Mouse (Mus musculus) heart, adult 8-10 months (tissue): Measurements from ENCODE around the gene Rcvrn. TPM values are rescaled to one million over a fixed set of nuclear protein-coding genes. Genes with fewer than 3 reads are reported as not detected.

Experiments used
- DNase-seq: peaks from one replicate; pipeline ENCODE4 v3.0.0; 2022; ENCODE audit warnings: low spot score
- total RNA-seq, 4 experiments: library from RNA; stranded (reverse); gene quantifications; 2 replicates each; pipeline ENCODE4 v1.2.4; 2022

Gene Rcvrn
- total RNA-seq, 4 experiments from 2014 or later: not detected

DNA sequence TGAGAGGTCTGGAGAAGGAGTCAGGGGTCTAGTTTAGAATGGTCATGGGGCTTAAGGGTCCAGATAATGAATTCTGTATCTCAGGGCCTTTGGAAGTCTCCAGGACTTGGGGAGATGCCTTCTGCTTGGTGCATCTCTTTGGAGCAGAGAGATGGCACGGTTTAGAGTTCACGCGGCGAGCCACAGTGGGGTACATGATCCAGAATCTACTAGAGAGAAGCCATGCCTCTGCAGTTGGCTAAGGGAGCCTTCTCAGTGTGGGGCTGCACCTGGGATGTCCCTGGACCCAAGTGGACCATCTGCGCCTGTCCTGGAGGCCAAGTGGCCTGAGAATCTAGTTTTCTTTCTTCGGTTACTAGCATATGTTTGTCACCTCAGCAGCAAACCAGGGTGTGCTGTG is 25.1 kb upstream of the Rcvrn start:
- DNase-seq: no peak

DNA sequence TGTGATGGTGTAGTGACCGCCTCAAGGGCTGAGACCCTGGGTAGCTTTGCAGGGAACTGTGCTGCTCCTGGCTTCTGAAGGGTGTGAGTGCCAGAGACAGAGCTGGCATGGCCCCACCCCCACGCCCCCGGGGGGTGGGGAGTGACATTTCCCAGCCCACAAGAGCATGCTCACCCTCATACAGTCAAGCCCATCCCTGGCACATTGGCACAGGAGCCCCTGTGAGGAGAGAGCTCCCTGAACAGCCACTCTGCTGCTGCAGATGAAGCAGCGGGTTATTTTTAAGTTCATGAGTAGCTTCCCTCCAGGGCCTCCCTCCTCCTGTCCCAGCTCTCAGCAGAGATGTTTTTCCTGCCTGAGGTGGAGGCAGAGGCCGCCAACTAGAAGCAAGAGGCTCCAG is 23.0 kb upstream of the Rcvrn start:
- DNase-seq: no peak

DNA sequence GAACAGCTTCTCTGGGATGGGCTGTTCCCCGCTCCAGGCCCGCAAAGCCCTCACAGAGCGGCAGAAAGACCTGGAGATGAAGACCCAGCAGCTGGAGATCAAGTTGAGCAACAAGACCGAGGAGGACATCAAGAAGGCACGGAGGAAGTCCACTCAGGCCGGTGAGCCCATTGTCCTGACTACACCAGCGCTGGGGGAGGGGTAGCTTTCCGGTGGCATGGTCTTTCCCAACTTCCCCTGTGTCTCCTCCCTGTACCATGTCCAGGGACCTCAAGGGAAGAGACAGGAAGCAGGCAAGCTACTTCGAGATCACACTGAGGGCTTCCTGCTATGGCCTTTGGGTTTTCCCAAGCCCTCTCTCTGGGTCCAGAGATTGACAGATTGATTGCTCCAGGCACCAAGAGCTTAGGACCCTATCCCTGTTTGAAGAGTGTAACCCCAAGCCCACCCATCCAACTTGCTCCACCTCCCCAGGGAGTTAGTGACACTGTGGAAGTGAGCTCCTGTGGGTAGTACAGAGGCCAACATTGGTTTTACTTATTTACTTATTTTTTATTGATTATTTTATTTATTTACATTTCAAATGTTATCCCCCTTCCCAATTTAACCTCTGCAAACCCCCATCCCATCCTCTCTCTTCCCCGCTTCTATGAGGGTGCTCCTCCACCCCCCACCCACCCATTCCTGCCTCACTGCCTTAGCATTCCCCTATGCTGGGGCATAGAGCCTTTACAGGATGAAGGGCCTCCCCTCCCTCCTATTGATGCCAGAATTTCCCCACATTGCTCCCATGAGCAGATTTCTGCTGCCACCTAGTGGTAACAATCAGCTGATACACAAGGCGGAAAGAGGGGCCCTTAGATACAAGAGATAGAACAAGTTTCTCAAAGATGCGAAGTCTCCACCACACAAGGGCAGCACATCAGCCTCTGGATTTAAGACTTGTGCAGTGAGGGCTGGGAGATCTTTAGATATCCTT is 19.3 kb upstream of the Rcvrn start:
- peak; percentile 62 for DNase-seq

DNA sequence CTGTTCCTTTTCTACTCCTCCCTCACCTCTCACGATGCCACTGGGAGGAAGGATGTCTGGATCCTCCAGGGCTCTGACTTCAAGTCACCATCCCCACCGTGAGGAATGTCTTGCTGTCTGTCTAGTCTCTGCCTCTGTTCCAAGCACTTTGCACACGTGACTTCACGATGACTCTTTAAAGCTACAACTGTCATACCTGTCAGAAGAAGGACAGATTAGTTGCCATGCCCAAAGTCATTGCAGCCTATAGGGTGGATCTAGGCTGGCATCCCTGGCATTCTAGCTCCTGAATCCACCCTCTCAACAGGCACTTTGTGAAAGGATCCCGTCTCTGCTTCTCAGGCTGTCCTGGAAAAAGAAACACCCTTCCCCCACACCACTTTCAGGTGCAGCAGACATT is 15.8 kb upstream of the Rcvrn start:
- no peak for DNase-seq

DNA sequence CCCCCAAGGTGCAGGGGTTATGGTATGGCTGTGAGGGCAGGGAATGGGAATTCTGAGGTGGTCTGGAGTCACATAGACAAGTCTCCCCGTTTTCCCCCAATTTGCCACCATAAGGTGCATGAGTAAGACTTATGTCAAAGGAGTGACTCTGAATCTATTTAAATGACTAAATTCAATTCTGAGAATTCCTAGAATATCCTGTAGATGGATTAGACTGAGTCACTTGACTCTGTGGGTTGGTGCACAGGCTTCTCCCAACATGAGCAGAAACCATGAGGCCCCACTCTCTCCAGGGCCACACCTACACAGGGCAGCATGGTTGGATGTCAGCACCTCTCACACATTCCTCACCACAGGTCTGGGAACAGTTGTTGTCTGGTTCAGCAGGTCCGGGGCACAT is 15.2 kb upstream of the Rcvrn start:
- no peak for DNase-seq

DNA sequence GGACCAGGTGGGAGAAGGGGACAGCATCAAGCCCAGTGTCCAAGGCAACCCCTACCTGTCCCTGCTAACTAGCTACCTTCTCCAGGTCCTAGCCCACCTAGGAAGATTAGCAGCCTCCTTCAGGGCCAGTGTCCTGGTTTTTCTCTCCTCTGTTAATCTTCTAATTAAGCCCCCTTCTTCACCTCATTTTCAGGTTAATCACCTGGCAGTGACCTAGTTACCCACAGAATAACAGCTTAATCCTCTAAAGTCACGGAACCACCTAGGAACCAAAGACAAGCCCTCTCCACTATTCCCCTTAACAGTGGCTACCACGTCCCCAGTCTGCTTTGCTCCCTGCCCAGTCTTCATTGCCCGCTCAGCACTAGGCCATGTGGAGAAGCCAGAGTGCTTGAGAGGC is 13.3 kb upstream of the Rcvrn start:
- DNase-seq: no peak

DNA sequence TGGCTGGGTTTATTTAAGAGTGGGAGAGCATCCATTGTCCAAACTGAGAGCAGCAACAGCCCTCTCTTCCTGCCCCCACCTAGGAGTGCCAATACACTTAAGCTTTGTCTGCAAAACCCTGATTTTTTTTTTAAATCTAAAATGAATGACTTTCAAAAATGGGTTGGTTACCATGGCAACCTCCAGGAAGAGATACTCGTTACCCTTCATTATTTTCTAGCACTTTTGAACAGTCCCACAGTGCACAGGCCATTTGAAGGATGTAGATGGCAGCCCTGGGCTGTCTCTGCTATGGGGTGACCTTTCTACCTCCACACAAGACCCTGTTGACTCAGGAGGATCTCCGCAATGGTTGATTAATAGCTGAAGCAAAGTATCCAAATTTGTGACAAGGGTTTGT is 9.0 kb upstream of the Rcvrn start:
- DNase-seq: no peak

DNA sequence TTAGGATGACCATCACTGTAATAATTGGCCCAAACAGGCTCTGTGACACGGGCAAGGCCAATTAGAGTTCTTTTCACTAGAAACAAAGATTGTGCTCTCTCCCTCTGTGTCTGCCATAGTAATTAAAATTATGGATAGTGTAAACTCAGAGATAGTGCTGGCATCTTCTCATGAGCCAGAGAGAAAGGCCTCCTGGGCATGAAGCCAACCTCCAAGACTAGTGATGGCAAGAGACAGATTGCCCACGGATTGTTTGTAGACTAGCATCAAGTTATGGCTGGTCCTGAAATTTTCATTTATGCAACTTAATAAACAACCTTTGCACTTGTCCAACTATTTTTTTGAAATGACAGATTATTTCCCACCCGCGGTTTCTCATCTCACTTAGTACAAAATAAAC is 17.9 kb downstream of the Rcvrn start:
- DNase-seq: no peak

DNA sequence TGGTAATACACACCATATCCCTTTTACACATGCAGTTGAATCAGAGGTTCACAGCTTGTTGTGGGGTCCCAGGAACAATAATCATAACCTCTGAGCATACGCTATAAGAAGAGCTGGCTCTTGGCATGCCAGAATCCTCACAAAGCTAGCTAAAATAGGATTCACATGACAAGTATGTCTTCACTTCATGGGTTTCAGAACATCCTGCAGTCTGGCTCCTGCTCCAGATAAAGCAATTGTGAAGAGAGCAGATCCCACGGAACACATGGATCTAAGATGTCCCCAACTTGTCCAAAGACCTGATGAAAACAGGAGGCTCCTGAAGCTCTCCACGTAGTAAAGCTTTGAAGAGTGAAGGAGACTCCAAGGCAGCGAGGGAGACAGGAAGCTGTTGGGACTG is 20.3 kb downstream of the Rcvrn start:
- no peak for DNase-seq

DNA sequence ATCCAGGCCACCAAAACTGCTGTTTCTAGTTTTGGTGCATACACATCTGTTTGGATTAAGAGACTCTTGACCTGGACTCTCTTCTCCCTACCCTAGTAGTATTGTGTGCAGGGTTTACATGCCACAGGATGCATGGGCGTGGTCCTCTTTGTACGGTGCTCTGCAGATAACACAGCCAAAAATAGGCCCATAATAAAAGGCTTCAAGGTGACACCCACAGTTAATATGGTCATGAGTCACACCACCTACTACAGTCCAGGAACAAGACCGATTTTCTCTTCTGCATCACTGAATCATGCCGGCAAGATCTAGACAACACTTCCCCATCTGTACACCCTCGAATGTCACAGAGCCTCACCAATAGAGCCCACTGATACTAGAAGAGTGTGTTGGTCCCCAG is 26.4 kb downstream of the Rcvrn start:
- DNase-seq: peak; percentile 1

DNA sequence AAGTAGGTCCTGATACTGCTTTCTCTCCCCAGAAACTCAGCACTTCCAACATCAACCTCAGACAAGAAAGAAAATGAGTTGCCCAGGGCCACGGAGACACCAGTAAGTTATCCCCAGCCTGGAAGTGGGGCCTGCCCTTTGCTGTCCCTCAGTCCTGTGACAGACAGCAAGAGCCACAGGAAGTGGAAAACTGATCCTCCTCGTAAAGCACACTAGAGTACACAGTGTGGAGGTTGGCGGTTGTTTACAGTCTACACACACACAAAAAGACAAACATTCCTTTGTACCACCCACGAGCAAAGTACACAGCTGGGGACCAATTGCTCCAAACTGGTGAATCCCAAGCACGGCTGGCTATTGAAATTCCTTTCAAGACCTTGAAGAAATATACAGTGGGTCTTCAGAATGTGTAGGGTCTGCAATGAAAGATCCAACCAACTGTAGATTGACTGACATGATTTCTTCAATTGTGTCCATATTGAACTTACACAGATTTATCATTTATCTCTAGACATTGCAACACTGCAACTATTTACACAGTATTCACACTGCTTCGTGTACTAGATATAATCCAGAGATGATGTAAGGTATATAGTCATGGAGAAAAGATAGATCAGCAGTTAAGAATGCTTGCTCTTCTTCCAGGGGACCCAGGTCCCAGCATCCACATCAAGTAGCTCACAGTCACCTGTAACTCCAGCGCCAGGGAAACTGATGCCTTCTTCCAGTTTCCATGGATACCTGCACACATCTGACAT is 27.5 kb downstream of the Rcvrn start:
- no peak for DNase-seq

DNA sequence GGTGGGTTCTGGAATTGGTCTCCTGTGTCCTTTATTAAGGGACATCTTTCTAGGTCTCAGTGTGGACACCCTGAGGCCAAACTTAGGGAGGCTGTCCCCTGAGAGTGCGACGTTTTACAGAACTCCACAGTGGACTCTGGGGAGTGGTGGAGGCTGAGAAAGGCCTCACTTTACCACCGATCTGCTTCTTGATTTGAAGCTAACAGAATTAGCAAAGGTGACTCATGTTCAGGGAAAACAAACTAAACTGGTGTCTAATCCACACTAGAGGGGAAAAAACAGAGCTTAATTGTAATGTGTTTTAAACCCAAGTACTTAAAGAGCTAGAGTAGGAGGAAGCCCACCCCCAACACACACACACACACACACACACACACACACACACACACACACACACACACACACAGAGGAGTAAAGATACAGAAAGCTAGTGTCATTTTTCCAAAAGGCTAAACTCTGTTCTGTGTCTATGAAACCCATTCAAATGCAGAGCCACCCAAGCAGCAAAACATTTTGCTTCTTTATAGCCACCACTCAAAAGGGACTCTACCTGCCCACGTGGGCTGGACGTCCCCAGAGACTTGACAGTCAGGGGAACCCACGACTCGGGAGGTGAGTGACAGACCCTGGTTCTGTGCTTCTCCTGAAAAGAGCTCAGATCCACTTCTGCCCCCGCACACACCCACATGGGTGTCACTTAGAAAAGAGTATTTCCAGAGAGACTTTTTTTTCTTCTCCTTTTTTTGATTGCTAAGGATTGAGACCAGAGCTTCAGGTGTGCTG is 28.3 kb downstream of the Rcvrn start:
- no peak for DNase-seq

DNA sequence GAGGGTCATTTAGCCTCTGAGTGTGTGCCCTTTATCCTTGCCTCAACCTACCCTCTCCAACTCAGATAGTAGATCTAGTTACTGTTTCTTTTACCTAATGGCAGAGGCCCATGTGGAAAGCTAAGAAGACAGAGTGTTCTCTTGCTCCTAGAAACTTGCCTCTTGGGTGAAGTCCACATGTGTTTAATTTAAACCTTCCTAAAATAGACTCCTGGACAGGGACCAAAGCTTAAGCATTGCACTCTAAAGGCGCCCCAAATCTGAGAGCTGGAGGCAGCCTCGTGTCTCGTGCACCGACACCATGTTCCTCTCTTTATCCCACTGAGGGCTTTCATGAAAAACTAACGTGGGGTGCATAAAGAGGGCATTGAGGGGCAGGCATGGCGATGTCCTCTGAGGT is 32.0 kb downstream of the Rcvrn start:
- peak; percentile 54 for DNase-seq

DNA sequence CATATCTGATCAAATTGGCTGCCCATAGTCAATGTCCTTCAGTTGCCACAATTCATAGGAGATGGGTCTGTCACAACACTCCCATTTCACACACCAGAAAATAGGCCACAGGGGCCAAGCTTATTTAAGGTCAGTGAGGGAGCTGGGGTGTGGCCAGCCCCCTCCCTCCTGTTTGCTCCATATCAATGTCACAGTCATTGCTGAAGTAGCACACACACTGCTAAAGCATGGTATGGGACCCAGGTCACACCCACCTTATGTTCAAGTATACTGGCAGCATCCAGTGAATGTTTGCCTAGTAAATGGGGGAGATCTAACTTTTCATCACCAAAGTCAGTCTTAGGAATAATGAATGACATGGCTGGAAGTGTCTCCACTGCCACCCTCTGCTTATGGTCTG is 33.6 kb downstream of the Rcvrn start:
- DNase-seq: no peak

DNA sequence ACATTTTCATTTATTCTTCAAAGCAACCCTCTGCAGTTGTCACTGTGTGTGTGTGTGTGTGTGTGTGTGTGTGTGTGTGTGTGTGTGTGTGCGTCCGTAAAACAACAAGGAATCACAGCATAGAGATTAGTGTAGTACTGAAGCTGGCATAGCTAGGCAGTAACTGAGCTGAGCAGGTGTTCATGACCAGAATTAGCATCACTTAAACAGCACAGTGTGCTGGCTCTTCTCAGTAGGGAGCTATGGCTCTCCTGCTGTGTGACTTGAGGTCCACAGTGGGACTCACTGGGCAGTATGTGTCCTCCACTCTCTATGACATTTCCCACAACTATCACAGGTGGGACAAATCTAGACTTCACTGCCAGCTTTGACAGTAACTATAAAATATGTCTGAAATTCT is 35.9 kb downstream of the Rcvrn start:
- DNase-seq: no peak

DNA sequence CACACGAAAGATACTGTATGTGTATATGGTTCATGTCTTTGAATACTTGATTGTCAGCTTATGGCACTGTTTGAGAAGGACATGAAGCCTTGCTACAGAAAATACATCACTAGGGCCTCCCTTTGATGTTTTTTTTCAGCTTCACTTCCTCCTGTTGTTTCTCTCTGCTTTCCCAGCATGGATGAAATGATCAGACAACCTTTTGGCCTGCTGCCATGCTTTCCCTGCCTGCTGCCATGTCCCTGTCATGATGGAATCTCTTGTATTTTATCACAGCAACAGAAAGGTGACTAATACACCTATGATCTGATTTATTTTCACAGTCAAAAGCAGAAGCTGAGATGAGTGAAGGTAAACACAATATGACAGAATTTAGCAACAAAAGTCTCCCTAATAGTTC is 38.6 kb downstream of the Rcvrn start:
- DNase-seq: no peak

DNA sequence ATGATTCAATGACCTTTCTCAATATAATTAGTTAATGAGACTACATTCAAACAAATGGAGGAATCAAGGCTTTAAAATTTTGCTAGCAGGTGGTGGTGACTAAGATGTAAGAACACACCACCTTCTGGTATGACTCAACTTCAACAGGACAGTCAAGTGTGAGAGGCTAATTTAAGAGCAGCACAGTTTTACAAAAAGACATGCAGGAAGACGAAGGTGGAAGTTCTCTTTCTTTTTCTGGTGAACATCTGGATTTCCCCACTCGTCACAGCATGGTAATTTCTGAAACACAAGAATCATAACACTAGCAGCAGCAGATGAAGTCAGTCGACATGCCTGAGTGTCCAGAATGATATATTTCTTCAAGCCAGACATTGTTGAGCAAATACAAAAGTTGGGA is 39.5 kb downstream of the Rcvrn start:
- DNase-seq: no peak

DNA sequence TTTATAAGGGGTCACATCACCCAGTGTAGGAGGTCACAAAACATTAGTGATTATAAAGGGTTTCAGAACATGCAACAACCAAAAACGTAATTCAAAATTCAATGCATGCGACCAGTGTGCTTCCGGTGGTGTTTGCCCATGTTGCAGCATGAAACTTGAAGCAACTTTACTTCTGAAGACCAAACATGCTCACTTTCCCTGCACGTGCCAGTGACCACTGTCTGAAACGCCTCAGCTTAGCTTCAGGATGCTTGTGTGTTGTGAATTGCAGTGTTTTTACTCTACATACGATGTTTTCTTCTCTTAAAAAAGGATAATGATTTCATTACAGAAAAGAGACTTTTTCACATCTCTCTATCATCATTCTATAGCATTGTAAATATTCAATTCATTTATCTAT is 43.2 kb downstream of the Rcvrn start:
- no peak for DNase-seq

DNA sequence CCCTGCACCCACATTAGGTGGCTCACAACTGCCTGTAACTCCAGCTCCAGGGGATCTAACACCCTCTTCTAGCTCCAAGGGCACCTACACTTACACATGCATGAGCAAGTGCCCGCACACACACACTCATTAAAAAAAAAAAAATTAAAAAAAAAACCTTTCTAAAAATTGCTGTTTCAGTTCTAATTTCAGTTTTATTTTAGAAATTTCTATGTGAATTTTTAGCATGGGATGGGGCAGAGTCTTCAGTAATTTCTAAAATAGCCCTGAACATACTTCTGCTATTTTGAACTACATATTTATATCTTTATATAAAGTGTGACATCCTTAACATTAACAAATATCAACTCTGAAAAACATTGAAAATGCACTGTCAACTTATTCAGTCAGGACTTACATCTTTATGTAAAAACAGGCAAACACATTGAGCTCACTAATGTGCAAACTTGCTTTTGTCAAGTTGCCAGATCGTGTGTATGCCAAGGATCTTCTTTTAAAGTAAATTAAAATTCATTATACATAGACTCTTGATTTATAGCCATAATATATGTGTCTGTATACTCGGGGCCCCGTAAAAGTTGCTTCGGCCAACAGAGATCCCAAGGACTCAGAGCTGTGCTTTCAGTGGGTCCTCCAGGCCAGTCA is 43.8 kb downstream of the Rcvrn start:
- DNase-seq: no peak

DNA sequence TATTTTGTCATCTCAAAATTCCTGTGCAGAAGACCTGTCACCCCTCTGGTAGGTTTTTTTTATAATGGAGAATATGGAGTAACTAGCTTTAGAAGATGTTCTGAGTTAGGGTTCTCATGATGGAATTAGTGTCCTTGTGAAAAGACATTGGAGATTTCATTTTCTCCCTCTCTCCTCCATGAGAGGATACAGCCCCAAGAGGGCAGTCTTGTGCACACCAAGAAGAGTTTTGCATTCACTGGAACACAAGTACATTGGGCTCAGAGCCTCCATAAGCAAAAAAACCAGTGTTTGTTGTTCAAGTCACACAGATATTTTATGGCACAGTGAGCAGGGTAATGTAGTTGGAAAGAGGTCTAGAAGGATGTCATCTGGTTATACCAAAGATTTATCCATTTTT is 46.4 kb downstream of the Rcvrn start:
- DNase-seq: no peak
